Mouse (Mus musculus) layer of hippocampus, postnatal 10 days (tissue): ENCODE results near the gene 1700012A03Rik. TPM values are rescaled to one million over a fixed set of nuclear protein-coding genes. Genes with fewer than 3 reads are reported as not detected.

Experiments used
- DNase-seq, 2 experiments: peaks; one replicate each; pipeline ENCODE4 v3.0.0; 2021; ENCODE audit warnings: low spot score in 2 of 2
- total RNA-seq, 2 experiments: library from RNA; stranded (reverse); gene quantifications; 2 replicates each; pipeline ENCODE4 v1.2.3; 2021

Gene 1700012A03Rik
- total RNA-seq, 2 experiments from 2014 or later: not detected

DNA sequence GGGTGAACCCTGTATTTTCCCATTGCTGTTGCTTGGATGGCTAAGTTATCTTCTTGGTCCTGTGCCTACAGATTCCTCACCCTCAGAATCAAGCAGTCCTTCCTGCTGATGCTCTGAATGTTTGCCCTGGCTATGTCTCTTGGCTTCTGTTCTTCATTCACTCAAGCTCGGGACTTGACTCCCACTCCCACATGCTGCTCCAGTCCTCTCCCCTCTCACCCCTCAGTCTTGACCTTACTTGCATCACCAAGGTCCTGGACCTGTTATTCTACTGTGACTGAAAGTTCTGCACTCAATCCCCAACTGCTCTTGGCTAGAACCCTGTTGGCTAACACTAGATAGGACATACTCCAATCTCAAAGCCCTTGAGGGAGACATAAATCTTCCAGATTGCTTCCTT, 22.1 kb downstream of the 1700012A03Rik start:
- DNase-seq: no peak

DNA sequence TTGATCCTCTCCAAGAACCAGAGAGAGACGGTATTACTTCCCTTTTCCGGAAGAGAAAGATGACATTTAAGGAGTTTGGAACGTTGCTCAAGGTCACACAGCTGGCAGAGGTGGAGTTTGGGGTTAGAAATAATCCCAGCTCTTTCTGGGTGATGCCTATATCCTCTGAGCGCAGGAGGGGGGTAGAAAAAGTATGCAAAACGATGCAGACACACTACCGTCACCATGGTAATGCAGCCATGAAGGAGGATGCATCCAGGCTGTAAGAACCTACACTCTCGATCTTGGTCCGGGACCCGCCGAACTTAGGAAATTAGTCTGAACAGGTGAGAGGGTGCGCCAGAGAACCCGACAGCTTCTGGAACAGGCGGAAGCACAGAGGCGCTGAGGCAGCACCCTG, 43.3 kb downstream of the 1700012A03Rik start:
- no peak for DNase-seq

DNA sequence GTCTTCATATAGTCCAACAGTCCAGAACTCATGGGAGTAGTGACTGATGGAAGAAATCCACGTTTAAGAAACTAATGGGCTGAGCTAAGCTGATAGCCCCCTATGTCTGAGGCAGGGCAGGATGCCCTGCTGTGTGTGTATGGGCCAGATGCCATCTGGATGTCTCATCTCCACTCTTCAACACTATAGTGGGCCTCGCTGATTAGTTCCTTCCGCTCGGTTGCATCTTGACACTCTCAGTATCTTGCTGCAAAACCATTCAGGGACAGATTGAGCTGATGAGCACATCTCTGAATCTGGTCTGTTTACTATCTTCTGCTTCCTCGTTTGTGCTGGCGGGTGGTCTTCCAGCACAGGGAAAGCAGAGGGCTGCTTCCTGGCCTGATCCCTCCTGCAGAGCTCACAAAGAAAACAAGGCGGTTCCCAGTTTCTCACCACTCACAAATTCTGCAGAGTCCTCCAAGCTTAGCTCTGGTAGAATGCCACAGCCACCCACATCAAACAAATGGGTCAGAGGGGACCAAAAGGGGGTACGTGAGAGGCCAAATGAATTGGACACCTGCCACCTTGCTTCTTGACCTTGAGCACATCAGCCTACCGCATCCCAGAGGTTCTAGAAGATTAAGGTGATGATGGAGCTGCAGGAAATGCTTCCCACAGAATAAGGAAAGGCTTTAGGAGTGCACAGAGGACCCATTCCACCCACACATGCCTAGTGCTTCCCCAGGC, 55.7 kb downstream of the 1700012A03Rik start:
- DNase-seq: no peak
